Mouse (Mus musculus) left cerebral cortex, postnatal 4 days (tissue): ENCODE data around the gene Slbp. TPM values are rescaled to one million over a fixed set of nuclear protein-coding genes. Genes with fewer than 3 reads are reported as not detected.

Source experiments
- total RNA-seq, 2 experiments: library from RNA; stranded (reverse); gene quantifications; 2 replicates each; pipeline ENCODE4 v1.2.3; 2021

Gene Slbp
- total RNA-seq, 2 experiments from 2014 or later, result 36.1 to 39.2 TPM

Other genes with a start within 250 kb of the Slbp start
- gene Nkx1-1, start 218.6 kb downstream of the Slbp start, total RNA-seq, result not detected
- gene Fam53a, start 22.9 kb downstream of the Slbp start, total RNA-seq, result 10 to 100 TPM; 16.1 to 17.3 TPM
- gene Gm9903, start 22.6 kb downstream of the Slbp start, total RNA-seq, result under 1 TPM; 0.20 to 0.86 TPM
- gene Tacc3, start 5.6 kb upstream of the Slbp start, total RNA-seq, result 10 to 100 TPM; 14.9 to 15.3 TPM
- gene Tmem129, start 5.8 kb upstream of the Slbp start, total RNA-seq, result 10 to 100 TPM; 15.2 to 17.6 TPM
- gene Fgfr3, start 69.1 kb upstream of the Slbp start, total RNA-seq, result 10 to 100 TPM; 59.3 to 59.7 TPM
- gene Letm1, start 130.2 kb upstream of the Slbp start, total RNA-seq, result 100 to 1,000 TPM; 101 to 110 TPM
- 100 to 1,000 TPM; 223 to 230 TPM for gene Nsd2, start 168.2 kb upstream of the Slbp start, total RNA-seq